Comparison of ENCODE assay signal across 12 mouse cellular contexts in the genomic region with DNA sequence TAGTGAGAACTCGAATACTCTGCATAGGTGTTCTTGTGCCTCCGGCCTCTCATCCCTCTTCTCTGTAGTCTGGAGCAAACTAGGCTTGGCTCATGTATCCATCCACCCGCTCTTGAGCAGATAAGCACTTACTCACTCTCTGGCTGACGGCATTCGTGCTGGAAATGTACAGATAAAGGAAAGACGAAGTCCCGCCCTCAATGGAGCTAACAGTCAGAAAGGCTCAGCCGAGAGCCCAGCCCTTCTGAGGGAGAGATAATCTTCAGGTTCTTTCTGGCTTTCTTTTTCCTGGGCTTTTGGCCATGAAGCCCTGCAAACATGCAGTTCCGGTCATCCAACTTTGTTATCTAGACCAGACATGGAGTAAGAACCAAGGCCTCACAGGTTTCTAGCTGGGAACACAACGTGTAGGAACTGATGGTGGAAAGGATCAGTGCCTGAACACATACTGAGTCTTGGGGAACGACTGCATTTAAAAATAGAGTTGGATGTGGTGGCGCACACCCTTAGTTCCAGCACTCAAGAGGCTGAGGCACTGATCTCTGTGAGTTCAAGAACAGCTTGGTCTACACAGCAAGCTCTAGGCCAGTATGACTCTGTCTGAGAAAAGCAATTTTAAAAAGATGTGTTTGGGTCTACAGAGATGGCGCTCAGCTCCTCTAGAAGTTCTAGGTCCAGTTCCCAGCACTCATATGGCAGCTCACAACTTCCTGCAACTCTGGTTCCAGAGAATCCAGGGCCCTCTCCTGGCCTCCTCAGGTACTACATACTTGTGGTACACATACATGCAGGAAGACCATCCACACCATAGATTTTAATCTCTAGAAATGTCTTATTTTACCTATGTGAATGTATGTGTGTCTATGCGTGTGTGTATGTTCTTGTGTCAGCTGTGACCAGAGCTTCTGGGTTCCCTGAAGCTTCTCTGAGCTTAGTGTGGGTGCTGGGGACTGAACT. TPM values are rescaled to one million over a fixed set of nuclear protein-coding genes. Genes with fewer than 3 reads are reported as not detected.
DNase-seq lines count a peak whose midpoint lies in the region; ATAC-seq lines count a peak whose summit lies in the region.
"Had no signal": no experiment of that assay in that cellular context is flagged by ENCODE, and none has a peak within 500 bp of the region (broad histone marks: within the 10 kb centered on the region; RNA-seq: fewer than 3 reads in every experiment).

No protein-coding gene starts in this region.

- H3K9ac ChIP-seq in heart, embryonic 12.5 days: no peak overlapping the region
- H3K9ac ChIP-seq in hindbrain, embryonic 16.5 days (ENCODE audit: low read depth, low read length): no peak overlapping the region

- H3K4me2 ChIP-seq in heart, embryonic 12.5 days: peak overlapping the region; percentile 15; the same call in 1 of the 2 replicates
- H3K4me2 ChIP-seq in hindbrain, embryonic 16.5 days (ENCODE audit: low read length): no peak overlapping the region

- WGBS in heart, embryonic 12.5 days: 42% methylated on average over 14 of the region's 14 CpGs
- 96% methylated on average over 14 of the region's 14 CpGs for WGBS in hindbrain, embryonic 16.5 days

- H3K36me3 ChIP-seq in heart, embryonic 12.5 days: peaks cover 57% of the 10 kb centered on the region
- peaks cover 18% of the 10 kb centered on the region for H3K36me3 ChIP-seq in hindbrain, embryonic 16.5 days (ENCODE audit: control insufficient read depth, insufficient read depth, low read length)

- peaks cover 14% of the 10 kb centered on the region for H3K4me1 ChIP-seq in heart, embryonic 12.5 days (replicated peaks)
- no peaks in the 10 kb centered on the region for H3K4me1 ChIP-seq in hindbrain, embryonic 16.5 days (ENCODE audit: control insufficient read depth, insufficient read depth, low read depth, low read length)

- no peaks in the 10 kb centered on the region for H3K27me3 ChIP-seq in heart, embryonic 12.5 days (replicated peaks)
- no peaks in the 10 kb centered on the region for H3K27me3 ChIP-seq in hindbrain, embryonic 16.5 days (replicated peaks; ENCODE audit: control insufficient read depth, insufficient read depth, low read length)

- DNase-seq in heart, adult 9 months (ENCODE audit: low spot score in 2 of 2): no peak
- peak; percentile 99 for DNase-seq in MEL-GATA-1-ER (ENCODE audit: extremely low read depth, low read depth)
- DNase-seq in heart, postnatal 4 days: peak; percentile 17
- no peak for DNase-seq in ovary, postnatal 10 days (ENCODE audit: low spot score)
- no peak for DNase-seq in layer of hippocampus, postnatal 25 days (ENCODE audit: extremely low spot score in 1 of 2, low spot score in 1 of 2)

- H3K4me3 ChIP-seq in heart, embryonic 12.5 days: no peak overlapping the region
- H3K4me3 ChIP-seq in hindbrain, embryonic 16.5 days (ENCODE audit: low read length): no peak overlapping the region

- peak; percentile 92 for ATAC-seq in heart, embryonic 12.5 days (ENCODE audit: insufficient number of reproducible peaks, low FRiP score)
- ATAC-seq in megakaryocyte-erythroid progenitor cell, adult 5-6 weeks (replicated peaks; ENCODE audit: low FRiP score, low TSS enrichment, poor library complexity, severe bottlenecking): peak; percentile 94
- ATAC-seq in hindbrain, embryonic 16.5 days: no peak

- H3K27ac ChIP-seq in heart, embryonic 12.5 days (ENCODE audit: poor library complexity, severe bottlenecking): peak overlapping the region; percentile 72
- H3K27ac ChIP-seq in hindbrain, embryonic 16.5 days (ENCODE audit: low read depth, low read length): no peak overlapping the region

- 0 out of 2 replicates have a peak, but pooled peaks cover 4% of the 10 kb centered on the region for H3K9me3 ChIP-seq in heart, embryonic 12.5 days (replicated peaks)
- H3K9me3 ChIP-seq in hindbrain, embryonic 16.5 days (ENCODE audit: control insufficient read depth, low read length): no peaks in the 10 kb centered on the region

RNA-seq across cellular contexts. Expression of a gene that starts 11.6 kb away (rescaled TPM):
- 916 and 917 TPM in 2 replicates for polyA plus RNA-seq in heart, embryonic 12.5 days (2016; fragmentation: Nextera tagmentation; extraction: Ambion mirVana)
- total RNA-seq in heart, postnatal 4 days (2021): 100 to 1,000 TPM; 417 to 448 TPM
- total RNA-seq in megakaryocyte-erythroid progenitor cell, adult 5-6 weeks (2014; fragmentation: Nextera tagmentation): 185 and 219 TPM in 2 replicates
- total RNA-seq in megakaryocyte-erythroid progenitor cell, adult 5-6 weeks (2017): 866 and 884 TPM in 2 replicates
- 442 and 458 TPM in 2 replicates for polyA plus RNA-seq in hindbrain, embryonic 16.5 days (2015; fragmentation: Nextera tagmentation; extraction: Ambion mirVana)
- total RNA-seq in layer of hippocampus, postnatal 25 days (2021): 100 to 1,000 TPM; 220 to 358 TPM

RNA-seq across cellular contexts. Expression of a gene that starts 16.4 kb away (rescaled TPM):
- 26.0 and 26.1 TPM in 2 replicates for polyA plus RNA-seq in heart, embryonic 12.5 days (2016; fragmentation: Nextera tagmentation; extraction: Ambion mirVana)
- total RNA-seq in heart, postnatal 4 days (2021): 10 to 100 TPM; 16.2 to 18.4 TPM
- 23.3 and 30.8 TPM in 2 replicates for total RNA-seq in megakaryocyte-erythroid progenitor cell, adult 5-6 weeks (2014; fragmentation: Nextera tagmentation)
- total RNA-seq in megakaryocyte-erythroid progenitor cell, adult 5-6 weeks (2017): 46.9 and 53.8 TPM in 2 replicates
- polyA plus RNA-seq in hindbrain, embryonic 16.5 days (2015; fragmentation: Nextera tagmentation; extraction: Ambion mirVana): 28.7 and 29.7 TPM in 2 replicates
- total RNA-seq in layer of hippocampus, postnatal 25 days (2021): 10 to 100 TPM; 29.6 to 34.6 TPM

RNA-seq across cellular contexts. Expression of a gene that starts 28.3 kb away (rescaled TPM):
- polyA plus RNA-seq in heart, embryonic 12.5 days (2016; fragmentation: Nextera tagmentation; extraction: Ambion mirVana): 78.5 and 81.3 TPM in 2 replicates
- total RNA-seq in heart, postnatal 4 days (2021): 10 to 100 TPM; 53.5 to 59.8 TPM
- 75.3 and 87.5 TPM in 2 replicates for total RNA-seq in megakaryocyte-erythroid progenitor cell, adult 5-6 weeks (2014; fragmentation: Nextera tagmentation)
- total RNA-seq in megakaryocyte-erythroid progenitor cell, adult 5-6 weeks (2017): 84.3 and 99.7 TPM in 2 replicates
- 103 and 108 TPM in 2 replicates for polyA plus RNA-seq in hindbrain, embryonic 16.5 days (2015; fragmentation: Nextera tagmentation; extraction: Ambion mirVana)
- 100 to 1,000 TPM in 1 of 2 experiments, 10 to 100 TPM in 1; 96.2 to 104 TPM for total RNA-seq in layer of hippocampus, postnatal 25 days (2021)

RNA-seq across cellular contexts. Expression of a gene that starts 42.8 kb away (rescaled TPM):
- polyA plus RNA-seq in heart, embryonic 12.5 days (2016; fragmentation: Nextera tagmentation; extraction: Ambion mirVana): 60.1 and 66.9 TPM in 2 replicates
- total RNA-seq in heart, postnatal 4 days (2021): 10 to 100 TPM; 56.9 to 61.8 TPM
- total RNA-seq in megakaryocyte-erythroid progenitor cell, adult 5-6 weeks (2014; fragmentation: Nextera tagmentation): 46.3 and 61.9 TPM in 2 replicates
- total RNA-seq in megakaryocyte-erythroid progenitor cell, adult 5-6 weeks (2017): 73.6 and 75.1 TPM in 2 replicates
- polyA plus RNA-seq in hindbrain, embryonic 16.5 days (2015; fragmentation: Nextera tagmentation; extraction: Ambion mirVana): 95.2 and 106 TPM in 2 replicates
- 10 to 100 TPM; 82.5 to 84.3 TPM for total RNA-seq in layer of hippocampus, postnatal 25 days (2021)

RNA-seq across cellular contexts. Expression of a gene that starts 49.5 kb away (rescaled TPM):
- not detected in 2 replicates for polyA plus RNA-seq in heart, embryonic 12.5 days (2016; fragmentation: Nextera tagmentation; extraction: Ambion mirVana)
- total RNA-seq in heart, postnatal 4 days (2021): not detected
- total RNA-seq in megakaryocyte-erythroid progenitor cell, adult 5-6 weeks (2014; fragmentation: Nextera tagmentation): 0.37 and 1.9 TPM in 2 replicates
- not detected in 2 replicates for total RNA-seq in megakaryocyte-erythroid progenitor cell, adult 5-6 weeks (2017)
- not detected in 2 replicates for polyA plus RNA-seq in hindbrain, embryonic 16.5 days (2015; fragmentation: Nextera tagmentation; extraction: Ambion mirVana)
- total RNA-seq in layer of hippocampus, postnatal 25 days (2021): not detected
- total RNA-seq: gastrocnemius, postnatal 36 days had no signal
- polyA plus RNA-seq: activated CD4-positive, CD25-positive, alpha-beta regulatory T cell, adult 4 months; kidney, embryonic 14.5 days; lung, embryonic 16.5 days had no signal

Comparison
In these comparisons a context has a peak if more than half of its experiments do, and no peak if none do; other contexts are left out.
1. DNase-seq: peak in MEL-GATA-1-ER (single experiment) and heart, postnatal 4 days (single experiment); none in heart, adult 9 months (0 of 2), ovary, postnatal 10 days (single experiment) and layer of hippocampus, postnatal 25 days (0 of 2).